Mouse (Mus musculus): ENCODE data around the gene Tnpo1. TPM values are rescaled to one million over a fixed set of nuclear protein-coding genes. Genes with fewer than 3 reads are reported as not detected.

The Tnpo1 gene
- polyA plus RNA-seq, 1 experiment from 2014 or later, result 84.2 TPM

DNA sequence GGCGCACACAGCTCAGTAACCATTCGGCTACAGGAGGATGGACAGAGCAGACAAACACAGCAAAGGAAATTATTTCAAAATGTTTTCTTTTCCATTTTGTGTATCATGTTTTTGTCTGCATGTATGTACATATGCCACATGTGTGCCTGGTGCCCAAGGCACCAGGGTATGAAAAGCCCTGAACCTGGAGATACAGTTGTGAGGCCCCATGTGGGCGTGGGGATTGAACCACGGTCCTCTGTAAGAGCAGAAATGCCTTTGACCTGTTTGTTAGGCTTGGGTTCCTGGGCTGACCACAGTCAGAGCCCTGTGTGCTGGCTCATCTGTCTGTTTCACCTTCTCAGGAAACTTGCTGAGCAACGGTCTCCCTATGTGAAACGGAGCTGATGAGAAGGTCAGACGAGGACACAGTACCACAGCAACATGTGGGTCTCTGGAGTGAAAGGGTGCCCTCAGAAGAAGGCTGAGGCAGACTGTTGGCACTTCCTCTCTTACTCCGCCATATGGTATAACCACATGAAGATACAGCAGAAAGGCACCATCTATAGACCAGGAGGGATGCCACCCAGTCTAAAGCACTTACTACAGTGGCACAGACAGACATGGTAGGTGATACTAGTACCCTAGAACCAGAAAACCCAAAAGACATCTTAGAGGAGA, 23.7 kb downstream of the Tnpo1 start:
- H3K27ac ChIP-seq, result no peak overlapping the region
- H3K4me2 ChIP-seq, result no peak overlapping the region
- no peak for ATAC-seq (ENCODE audit: low FRiP score)
- H3K36me3 ChIP-seq (replicated peaks), result peaks cover 34% of the 10 kb centered on the region
- H3K9me3 ChIP-seq, result 0 out of 2 replicates have a peak, but pooled peaks cover 4% of the 10 kb centered on the region
- WGBS, result 95% methylated on average over 8 of the region's 8 CpGs
- no peak overlapping the region for H3K4me3 ChIP-seq (replicated peaks)
- H3K9ac ChIP-seq, result no peak overlapping the region
- no peaks in the 10 kb centered on the region for H3K27me3 ChIP-seq
- no peaks in the 10 kb centered on the region for H3K4me1 ChIP-seq

GRCm38 (mm10) chr13:98899550-98899949, 26.6 kb downstream of the Tnpo1 start:
- no peak for ATAC-seq (ENCODE audit: low FRiP score)
- Histone ChIP-seq H3K9ac (no peak overlapping the region), H3K36me3 (replicated peaks) (peaks cover 25% of the 10 kb centered on the region), H3K27me3 (no peaks in the 10 kb centered on the region), H3K4me2 (no peak overlapping the region), H3K4me3 (replicated peaks) (no peak overlapping the region), H3K9me3 (no peaks in the 10 kb centered on the region), H3K27ac (no peak overlapping the region), H3K4me1 (peaks cover 12% of the 10 kb centered on the region)
- 85% methylated on average over 3 of the region's 3 CpGs for whole genome bisulfite sequencing

GRCm38 (mm10) chr13:98897577-98897976, 28.6 kb downstream of the Tnpo1 start:
- Histone ChIP-seq H3K9me3 (no peaks in the 10 kb centered on the region), H3K4me2 (no peak overlapping the region), H3K4me3 (replicated peaks) (no peak overlapping the region), H3K4me1 (peaks cover 19% of the 10 kb centered on the region), H3K9ac (no peak overlapping the region), H3K27ac (no peak overlapping the region), H3K36me3 (replicated peaks) (peaks cover 13% of the 10 kb centered on the region), H3K27me3 (no peaks in the 10 kb centered on the region)
- WGBS, result 90% methylated on average over 5 of the region's 5 CpGs
- ATAC-seq (ENCODE audit: low FRiP score), result no peak

DNA sequence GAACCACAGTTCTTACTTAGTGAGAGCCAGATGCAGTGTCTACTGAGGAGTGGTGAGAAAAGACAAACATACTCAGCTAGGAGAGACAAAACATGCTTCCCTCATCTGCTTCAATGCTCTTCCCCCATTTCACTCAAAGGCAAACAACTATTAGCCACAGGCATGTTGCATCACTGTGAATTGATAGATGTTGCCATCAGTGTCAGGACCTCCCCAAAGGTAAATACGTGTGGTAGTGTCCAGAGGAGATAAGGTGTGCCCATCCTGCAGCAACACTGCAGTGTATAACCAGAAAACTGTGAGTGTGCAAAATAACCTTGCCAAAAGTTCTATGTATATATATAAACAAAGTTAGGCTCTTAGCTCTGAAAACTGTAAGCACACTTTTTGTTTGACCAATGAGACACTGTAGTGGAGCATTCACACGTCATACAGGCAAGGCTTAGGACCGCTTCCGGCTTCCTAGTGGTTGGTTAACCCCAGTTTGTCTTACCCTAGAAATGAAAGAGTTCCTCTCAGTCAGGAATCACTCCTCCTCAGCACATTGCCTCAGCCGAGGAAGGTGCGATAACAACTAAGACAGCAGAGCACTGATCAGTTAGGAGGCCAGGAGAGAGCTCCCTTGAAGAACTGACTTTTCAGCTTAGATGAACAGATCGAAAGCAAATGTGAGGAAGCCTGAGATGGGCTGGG, 29.6 kb downstream of the Tnpo1 start:
- WGBS, result 92% methylated on average over 7 of the region's 7 CpGs
- H3K36me3 ChIP-seq (replicated peaks), result 0 out of 2 replicates have a peak, but pooled peaks cover 8% of the 10 kb centered on the region
- H3K27me3 ChIP-seq, result no peaks in the 10 kb centered on the region
- H3K27ac ChIP-seq, result no peak overlapping the region
- H3K9me3 ChIP-seq, result no peaks in the 10 kb centered on the region
- no peak overlapping the region for H3K4me2 ChIP-seq
- peaks cover 25% of the 10 kb centered on the region for H3K4me1 ChIP-seq
- no peak overlapping the region for H3K9ac ChIP-seq
- H3K4me3 ChIP-seq (replicated peaks), result no peak overlapping the region
- ATAC-seq (ENCODE audit: low FRiP score), result no peak

GRCm38 (mm10) chr13:98896013-98896412, 30.2 kb downstream of the Tnpo1 start:
- Histone ChIP-seq H3K27ac (no peak overlapping the region), H3K9me3 (no peaks in the 10 kb centered on the region), H3K36me3 (replicated peaks) (0 out of 2 replicates have a peak, but pooled peaks cover 8% of the 10 kb centered on the region), H3K4me1 (peaks cover 30% of the 10 kb centered on the region), H3K27me3 (no peaks in the 10 kb centered on the region), H3K9ac (no peak overlapping the region), H3K4me2 (no peak overlapping the region), H3K4me3 (replicated peaks) (no peak overlapping the region)
- 93% methylated on average over 4 of the region's 4 CpGs for WGBS
- ATAC-seq (ENCODE audit: low FRiP score), result no peak

- Histone ChIP-seq H3K4me1 (peaks cover 36% of the 10 kb centered on the region), H3K27ac (no peak overlapping the region), H3K36me3 (replicated peaks) (0 out of 2 replicates have a peak, but pooled peaks cover 8% of the 10 kb centered on the region), H3K9ac (no peak overlapping the region), H3K9me3 (no peaks in the 10 kb centered on the region), H3K4me2 (no peak overlapping the region), H3K27me3 (no peaks in the 10 kb centered on the region), H3K4me3 (replicated peaks) (no peak overlapping the region)
- no peak for ATAC-seq (ENCODE audit: low FRiP score)
- 59% methylated on average over 2 of the region's 2 CpGs for WGBS
Observed at GRCm38 (mm10) chr13:98894900-98895299, 31.3 kb downstream of the Tnpo1 start.

DNA sequence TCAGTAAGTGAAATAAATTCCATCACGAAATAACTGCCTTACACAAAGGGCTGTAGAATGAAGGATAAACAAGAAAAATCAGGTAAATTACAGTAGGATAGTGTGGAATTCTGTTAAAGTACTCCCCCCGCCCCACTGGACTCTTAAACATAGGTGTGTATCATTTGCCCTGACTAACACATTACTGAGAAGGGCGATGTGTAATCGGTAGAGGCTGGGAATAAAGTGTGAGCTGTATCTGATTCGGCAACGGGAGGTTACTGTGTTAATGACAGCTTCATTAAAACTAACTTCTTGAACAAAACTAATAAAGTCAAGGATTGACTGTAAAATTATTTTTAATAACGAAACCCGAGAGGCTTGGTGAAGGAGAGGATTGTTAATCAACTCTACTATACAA, 34.7 kb downstream of the Tnpo1 start:
- WGBS, result 31% methylated on average over 8 of the region's 8 CpGs
- no peak for ATAC-seq (ENCODE audit: low FRiP score)
- no peaks in the 10 kb centered on the region for H3K27me3 ChIP-seq
- peak overlapping the region; percentile 70; the same call in 1 of the 2 replicates for H3K9ac ChIP-seq
- peaks cover 21% of the 10 kb centered on the region for H3K36me3 ChIP-seq (replicated peaks)
- H3K4me2 ChIP-seq, result peak overlapping the region; percentile 85
- H3K4me3 ChIP-seq (replicated peaks), result no peak overlapping the region
- H3K4me1 ChIP-seq, result peaks cover 42% of the 10 kb centered on the region
- no peaks in the 10 kb centered on the region for H3K9me3 ChIP-seq
- no peak overlapping the region for H3K27ac ChIP-seq

GRCm38 (mm10) chr13:98890871-98891219, 35.3 kb downstream of the Tnpo1 start:
- peaks cover 25% of the 10 kb centered on the region for H3K36me3 ChIP-seq (replicated peaks)
- H3K4me1 ChIP-seq, result peaks cover 36% of the 10 kb centered on the region
- H3K9me3 ChIP-seq, result no peaks in the 10 kb centered on the region
- H3K4me2 ChIP-seq, result peak overlapping the region; percentile 85
- peak; percentile 86 for ATAC-seq (ENCODE audit: low FRiP score)
- H3K9ac ChIP-seq, result peak overlapping the region; percentile 70
- no peaks in the 10 kb centered on the region for H3K27me3 ChIP-seq
- H3K27ac ChIP-seq, result peak overlapping the region; percentile 93
- H3K4me3 ChIP-seq (replicated peaks), result peak overlapping the region; percentile 70
- under 1% methylated on average over 25 of the region's 32 CpGs for WGBS

DNA sequence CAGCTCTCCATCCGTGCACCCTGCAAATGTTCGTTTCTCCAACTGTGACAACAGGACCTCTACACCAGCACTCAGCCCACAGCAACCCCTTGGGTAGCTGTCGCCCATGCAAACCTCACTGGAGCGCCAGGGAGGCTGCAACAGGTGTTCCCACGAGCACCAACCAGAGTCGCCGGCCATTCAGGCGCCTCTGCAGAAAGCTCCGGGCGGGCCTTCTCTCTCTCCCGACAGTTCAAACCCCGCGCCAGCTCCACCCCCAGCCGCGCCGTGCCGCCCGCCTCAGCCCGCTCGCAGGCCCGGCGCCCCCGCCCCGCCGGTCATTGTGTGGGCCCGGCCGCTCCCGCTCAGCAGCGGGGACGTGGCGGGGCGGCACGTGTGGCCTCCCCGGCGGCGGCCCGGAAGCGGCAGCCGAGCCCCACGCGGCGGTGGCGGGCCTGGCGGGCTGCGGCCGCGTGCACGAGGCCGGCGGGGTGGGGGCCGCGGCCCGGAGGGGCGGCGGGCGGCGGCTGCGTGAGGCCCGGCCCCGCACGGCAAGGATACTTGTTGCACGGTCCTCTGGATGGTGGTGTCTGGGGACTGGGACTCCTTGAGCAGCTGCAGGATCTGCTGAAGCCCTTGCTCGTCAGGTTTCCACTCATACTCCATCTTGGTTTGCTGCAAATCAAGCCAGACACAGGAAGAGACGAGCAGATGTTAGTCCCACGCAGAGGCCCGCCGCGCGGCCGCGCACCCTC, 35.9 kb downstream of the Tnpo1 start:
- no peaks in the 10 kb centered on the region for H3K9me3 ChIP-seq
- ATAC-seq (ENCODE audit: low FRiP score), result peak; percentile 61
- H3K4me1 ChIP-seq, result peaks cover 36% of the 10 kb centered on the region
- H3K27ac ChIP-seq, result peak overlapping the region; percentile 93
- 1% methylated on average over 47 of the region's 71 CpGs for WGBS
- H3K4me3 ChIP-seq (replicated peaks), result peak overlapping the region; percentile 70
- H3K36me3 ChIP-seq (replicated peaks), result peaks cover 29% of the 10 kb centered on the region
- no peaks in the 10 kb centered on the region for H3K27me3 ChIP-seq
- H3K9ac ChIP-seq, result peak overlapping the region; percentile 70
- H3K4me2 ChIP-seq, result peak overlapping the region; percentile 85

DNA sequence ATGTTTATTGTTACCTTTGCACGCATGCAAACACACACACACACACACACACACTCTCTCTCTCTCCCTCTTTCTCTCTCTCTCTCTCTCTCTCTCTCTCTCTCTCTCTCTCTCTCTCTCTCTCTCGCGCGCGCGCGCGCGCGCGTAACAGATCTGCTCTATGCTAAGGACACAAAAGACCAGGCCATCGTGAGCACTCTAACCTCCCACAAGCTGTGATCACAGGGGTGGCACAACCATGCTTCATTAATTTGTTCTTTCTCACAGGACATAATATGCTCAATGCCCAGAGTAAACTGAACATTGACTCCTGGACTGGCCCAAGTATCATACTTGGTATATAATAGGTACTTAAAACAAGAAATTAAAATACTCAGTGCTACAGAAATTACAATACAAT, 37.0 kb downstream of the Tnpo1 start:
- peak; percentile 19; the same call in 1 of the 2 replicates for ATAC-seq (ENCODE audit: low FRiP score)
- peak overlapping the region; percentile 85 for H3K4me2 ChIP-seq
- H3K4me1 ChIP-seq, result peaks cover 36% of the 10 kb centered on the region
- WGBS, result 18% methylated on average over 11 of the region's 12 CpGs
- no peak overlapping the region for H3K27ac ChIP-seq
- H3K9me3 ChIP-seq, result no peaks in the 10 kb centered on the region
- no peaks in the 10 kb centered on the region for H3K27me3 ChIP-seq
- peaks cover 37% of the 10 kb centered on the region for H3K36me3 ChIP-seq (replicated peaks)
- no peak overlapping the region; the same call in 1 of the 2 replicates for H3K4me3 ChIP-seq (replicated peaks)
- H3K9ac ChIP-seq, result no peak overlapping the region

- no peak for ATAC-seq (ENCODE audit: low FRiP score)
- H3K9ac ChIP-seq, result no peak overlapping the region
- H3K36me3 ChIP-seq (replicated peaks), result peaks cover 78% of the 10 kb centered on the region
- no peaks in the 10 kb centered on the region for H3K9me3 ChIP-seq
- 93% methylated on average over 5 of the region's 5 CpGs for WGBS
- H3K27ac ChIP-seq, result no peak overlapping the region
- H3K4me3 ChIP-seq (replicated peaks), result no peak overlapping the region
- no peak overlapping the region for H3K4me2 ChIP-seq
- peaks cover 2% of the 10 kb centered on the region for H3K4me1 ChIP-seq
- H3K27me3 ChIP-seq, result no peaks in the 10 kb centered on the region
Observed at GRCm38 (mm10) chr13:98883774-98884173, 42.4 kb downstream of the Tnpo1 start.

GRCm38 (mm10) chr13:98881991-98882390, 44.2 kb downstream of the Tnpo1 start:
- no peaks in the 10 kb centered on the region for H3K9me3 ChIP-seq
- no peak overlapping the region for H3K4me3 ChIP-seq (replicated peaks)
- H3K4me2 ChIP-seq, result no peak overlapping the region
- ATAC-seq (ENCODE audit: low FRiP score), result no peak
- no peaks in the 10 kb centered on the region for H3K4me1 ChIP-seq
- 81% methylated on average over 1 of the region's 1 CpGs for WGBS
- peaks cover 80% of the 10 kb centered on the region for H3K36me3 ChIP-seq (replicated peaks)
- H3K27ac ChIP-seq, result no peak overlapping the region
- H3K27me3 ChIP-seq, result no peaks in the 10 kb centered on the region
- no peak overlapping the region for H3K9ac ChIP-seq

Data from forebrain, embryonic 12.5 days (tissue).